Mouse (Mus musculus) myocyte (in vitro differentiated cells): ENCODE measurements at regions not wholly inside any gene's neighbourhood (a gene's known extent, or its start where the extent isn't known, plus 50 kb on each side); places are given as distances from the start of the nearest gene placed in this dataset.

Source experiments
- H3K27me3 ChIP-seq: one replicate; pipeline ENCODE4 v1.6.1; 2011; ENCODE audit not compliant: control insufficient read depth, insufficient read depth, insufficient read length
- H3K36me3 ChIP-seq: one replicate; pipeline ENCODE4 v1.6.1; 2011; ENCODE audit not compliant: control insufficient read depth, insufficient read depth
- H3K4me2 ChIP-seq: one replicate; pipeline ENCODE4 v1.6.1; 2011; ENCODE audit warnings: low read depth, control low read depth
- H3K4me3 ChIP-seq: one replicate; pipeline ENCODE4 v1.5.1; 2011; ENCODE audit warnings: mild to moderate bottlenecking, control low read depth, moderate library complexity
- H3K79me2 ChIP-seq: one replicate; pipeline ENCODE4 v1.6.1; 2011; ENCODE audit not compliant: control insufficient read depth, insufficient read depth
- H3ac ChIP-seq: one replicate; pipeline ENCODE4 v1.6.1; 2011; ENCODE audit not compliant: control insufficient read depth, insufficient read length
- CEBPB ChIP-seq: IDR thresholded peaks from 2 replicates; pipeline ENCODE4 v1.6.1; 2011; ENCODE audit warnings: mild to moderate bottlenecking, moderate library complexity; ENCODE audit not compliant: poor library complexity, insufficient read depth, severe bottlenecking
- E2F4 ChIP-seq: IDR thresholded peaks from one replicate; pipeline ENCODE4 v1.6.1; 2011; ENCODE audit warnings: mild to moderate bottlenecking, control low read depth, moderate library complexity; ENCODE audit not compliant: insufficient read depth
- MAX ChIP-seq: IDR thresholded peaks from one replicate; pipeline ENCODE4 v1.6.1; 2011; ENCODE audit warnings: low read depth, mild to moderate bottlenecking, control low read depth
- MYOD1 ChIP-seq, 3 experiments: IDR thresholded peaks; one replicate each; pipeline ENCODE4 v1.6.1; 2011; ENCODE audit warnings: control low read depth in 2 of 3, low read depth in 2 of 3, mild to moderate bottlenecking in 2 of 3, moderate library complexity in 1 of 3; ENCODE audit not compliant: insufficient read length in 2 of 3, control insufficient read depth in 1 of 3
- MYOG ChIP-seq, 3 experiments: IDR thresholded peaks; one replicate each; pipeline ENCODE4 v1.6.1; 2011; ENCODE audit warnings: control low read depth in 2 of 3, low read depth in 2 of 3, mild to moderate bottlenecking in 2 of 3; ENCODE audit not compliant: insufficient read length in 2 of 3, control insufficient read depth in 1 of 3, insufficient read depth in 1 of 3
- POLR2A ChIP-seq: IDR thresholded peaks from one replicate; pipeline ENCODE4 v1.6.1; 2011; ENCODE audit warnings: low read depth, mild to moderate bottlenecking, control low read depth, moderate library complexity; ENCODE audit not compliant: insufficient read length
- POLR2AphosphoS2 ChIP-seq: IDR thresholded peaks from one replicate; pipeline ENCODE4 v1.6.1; 2011; ENCODE audit warnings: low read depth, control low read depth; ENCODE audit not compliant: insufficient read length
- REST ChIP-seq: IDR thresholded peaks from one replicate; pipeline ENCODE4 v1.6.1; 2011; ENCODE audit warnings: mild to moderate bottlenecking, control low read depth, moderate library complexity; ENCODE audit not compliant: insufficient read depth, insufficient read length
- SRF ChIP-seq: IDR thresholded peaks from one replicate; pipeline ENCODE4 v1.6.1; 2011; ENCODE audit warnings: low read depth; ENCODE audit not compliant: control insufficient read depth, insufficient read length
- TCF12 ChIP-seq: IDR thresholded peaks from one replicate; pipeline ENCODE4 v1.6.1; 2011; ENCODE audit warnings: mild to moderate bottlenecking, control low read depth; ENCODE audit not compliant: poor library complexity, insufficient read depth, severe bottlenecking
- TCF3 ChIP-seq: IDR thresholded peaks from one replicate; pipeline ENCODE4 v1.6.1; 2011; ENCODE audit warnings: low read depth, control low read depth; ENCODE audit not compliant: insufficient read length
- USF1 ChIP-seq: IDR thresholded peaks from one replicate; pipeline ENCODE4 v1.6.1; 2011; ENCODE audit warnings: low read depth, mild to moderate bottlenecking, control low read depth, moderate library complexity

DNA sequence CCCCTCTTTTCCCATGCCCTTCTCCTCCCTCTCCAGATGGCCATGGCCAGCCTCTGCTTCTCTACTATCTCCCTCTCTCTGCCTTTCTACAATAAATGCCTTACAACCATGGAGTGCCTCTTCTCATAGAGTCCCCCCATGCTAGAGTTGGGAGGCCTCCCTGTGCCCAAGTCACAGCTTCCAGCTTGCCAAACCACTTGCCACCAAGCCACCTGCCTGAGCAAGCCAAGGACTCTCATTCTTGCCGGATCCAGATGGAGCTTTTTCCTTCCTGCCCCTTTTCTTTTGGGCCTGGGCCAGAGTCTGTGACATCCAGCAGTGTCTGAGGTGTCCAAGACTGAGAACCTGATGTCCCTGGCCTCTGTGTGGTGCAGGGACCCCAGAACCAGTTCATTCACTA lies 367.4 kb upstream of the Arhgap42 start:
- no peaks in the 10 kb centered on the region for H3K36me3 ChIP-seq
- TF ChIP-seq REST (no peak), CEBPB (no peak), MYOG (IDR thresholded peaks at IDR 0.05; ENCODE audit: control insufficient read depth in 1 of 3, insufficient read depth in 1 of 3, insufficient read length in 2 of 3, low read depth in 2 of 3) (no peak), SRF (no peak), USF1 (no peak)
- no peak overlapping the region for H3K4me2 ChIP-seq
- no peak overlapping the region for H3K4me3 ChIP-seq
- H3ac ChIP-seq: no peak overlapping the region
- H3K79me2 ChIP-seq: no peaks in the 10 kb centered on the region
- no peaks in the 10 kb centered on the region for H3K27me3 ChIP-seq

DNA sequence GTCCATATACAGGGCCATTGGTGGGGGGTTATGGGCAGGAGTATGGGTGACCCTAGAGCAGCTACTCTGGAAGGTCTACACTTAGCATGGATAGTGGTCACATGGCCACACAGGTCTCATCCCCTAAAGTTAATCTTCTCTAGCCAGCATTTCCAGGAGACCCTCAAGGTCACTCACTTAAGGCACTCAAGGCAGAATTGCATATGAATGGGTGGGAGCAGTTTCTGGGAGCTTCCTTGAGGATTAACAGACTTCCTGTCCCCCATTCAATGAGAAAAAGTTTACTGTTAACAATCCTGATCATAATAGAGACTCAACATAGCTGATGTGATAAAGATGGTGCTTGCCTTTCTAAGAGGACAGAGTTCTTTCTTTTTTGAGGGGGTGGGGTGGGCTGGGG lies 352.4 kb upstream of the Arhgap42 start:
- TF ChIP-seq MYOG (IDR thresholded peaks at IDR 0.05; ENCODE audit: control insufficient read depth in 1 of 3, insufficient read depth in 1 of 3, insufficient read length in 2 of 3, low read depth in 2 of 3): no peak
- TF ChIP-seq REST: no peak
- Histone ChIP-seq H3K36me3 (no peaks in the 10 kb centered on the region), H3K4me3 (no peak overlapping the region), H3K4me2 (no peak overlapping the region), H3K79me2 (no peaks in the 10 kb centered on the region), H3K27me3 (no peaks in the 10 kb centered on the region), H3ac (no peak overlapping the region)

DNA sequence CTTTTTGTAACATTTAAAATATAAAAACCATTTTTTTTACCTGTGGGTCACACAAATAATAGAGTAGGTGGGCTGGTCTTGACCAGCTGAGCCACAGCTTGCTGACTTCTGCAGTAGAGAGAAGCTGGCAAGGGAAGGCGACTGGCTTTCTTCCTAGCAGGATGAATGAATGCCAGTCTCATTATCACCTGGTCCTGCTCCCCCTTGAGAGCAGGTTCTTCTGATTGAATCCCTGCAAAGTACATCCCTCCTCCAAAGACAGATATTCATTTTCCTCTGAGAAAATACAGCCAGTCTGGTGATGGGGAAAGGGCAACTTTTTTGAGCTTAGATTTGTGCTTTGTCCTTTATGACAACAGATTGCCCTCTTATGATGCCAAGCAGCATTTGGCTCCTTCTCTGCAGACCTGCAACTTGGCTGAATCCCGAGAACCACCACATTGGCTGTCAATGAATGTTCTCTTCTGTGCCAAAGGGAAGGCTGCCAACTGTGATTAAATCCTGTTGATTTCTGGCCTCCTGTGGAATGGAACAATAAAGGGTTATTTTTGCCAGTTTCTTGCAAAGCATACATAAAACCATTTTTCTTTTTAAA lies 344.2 kb upstream of the Arhgap42 start:
- no peak for TF ChIP-seq CEBPB
- no peak for TF ChIP-seq POLR2A
- no peak for TF ChIP-seq MAX
- no peak for TF ChIP-seq USF1
- no peak for TF ChIP-seq POLR2AphosphoS2
- no peak for TF ChIP-seq TCF12
- no peak for TF ChIP-seq E2F4
- no peak for TF ChIP-seq MYOG (IDR thresholded peaks at IDR 0.05; ENCODE audit: control insufficient read depth in 1 of 3, insufficient read depth in 1 of 3, insufficient read length in 2 of 3, low read depth in 2 of 3)
- no peak for TF ChIP-seq MYOD1 (IDR thresholded peaks at IDR 0.05; ENCODE audit: control insufficient read depth in 1 of 3, insufficient read length in 2 of 3, low read depth in 2 of 3)
- no peak for TF ChIP-seq SRF
- no peak for TF ChIP-seq REST
- no peak for TF ChIP-seq TCF3
- Histone ChIP-seq H3ac (no peak overlapping the region), H3K27me3 (no peaks in the 10 kb centered on the region), H3K36me3 (no peaks in the 10 kb centered on the region), H3K4me3 (no peak overlapping the region), H3K79me2 (no peaks in the 10 kb centered on the region), H3K4me2 (no peak overlapping the region)

DNA sequence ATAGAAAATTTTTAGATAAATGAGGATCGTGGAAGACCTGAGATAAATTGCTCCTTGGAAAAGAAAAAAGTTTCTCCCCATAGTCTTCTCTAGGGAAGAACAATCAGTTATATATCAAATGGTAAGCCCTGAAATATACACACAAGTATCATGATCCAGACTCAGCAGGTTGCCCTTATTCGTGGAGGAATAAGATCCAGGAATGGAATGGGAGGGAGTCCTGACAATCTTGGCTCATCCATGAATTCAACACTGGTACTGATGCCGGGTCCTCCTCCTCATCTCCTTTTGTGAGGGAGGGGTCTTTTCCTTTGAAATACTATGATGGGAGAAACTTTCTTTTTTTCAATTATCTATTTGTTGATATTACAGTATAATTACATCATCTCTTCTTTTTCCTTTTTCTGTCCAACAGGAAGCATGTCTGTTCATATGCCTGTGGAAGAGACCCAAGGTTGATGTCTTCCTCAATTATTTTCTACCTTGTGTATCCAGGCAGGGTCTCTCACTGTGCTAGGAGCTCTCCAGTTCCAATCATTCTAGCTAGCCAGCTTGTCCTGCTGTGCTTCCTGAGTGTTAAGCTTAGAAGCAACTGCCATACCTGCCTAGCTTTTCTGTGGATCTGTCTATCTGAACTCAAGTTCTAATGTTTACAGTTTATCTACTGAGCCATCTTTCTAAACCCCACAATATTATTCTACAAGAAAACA lies 343.6 kb upstream of the Arhgap42 start:
- Histone ChIP-seq H3K27me3 (no peaks in the 10 kb centered on the region), H3K79me2 (no peaks in the 10 kb centered on the region), H3K36me3 (no peaks in the 10 kb centered on the region), H3K4me3 (no peak overlapping the region), H3K4me2 (no peak overlapping the region), H3ac (no peak overlapping the region)
- TF ChIP-seq REST: no peak

DNA sequence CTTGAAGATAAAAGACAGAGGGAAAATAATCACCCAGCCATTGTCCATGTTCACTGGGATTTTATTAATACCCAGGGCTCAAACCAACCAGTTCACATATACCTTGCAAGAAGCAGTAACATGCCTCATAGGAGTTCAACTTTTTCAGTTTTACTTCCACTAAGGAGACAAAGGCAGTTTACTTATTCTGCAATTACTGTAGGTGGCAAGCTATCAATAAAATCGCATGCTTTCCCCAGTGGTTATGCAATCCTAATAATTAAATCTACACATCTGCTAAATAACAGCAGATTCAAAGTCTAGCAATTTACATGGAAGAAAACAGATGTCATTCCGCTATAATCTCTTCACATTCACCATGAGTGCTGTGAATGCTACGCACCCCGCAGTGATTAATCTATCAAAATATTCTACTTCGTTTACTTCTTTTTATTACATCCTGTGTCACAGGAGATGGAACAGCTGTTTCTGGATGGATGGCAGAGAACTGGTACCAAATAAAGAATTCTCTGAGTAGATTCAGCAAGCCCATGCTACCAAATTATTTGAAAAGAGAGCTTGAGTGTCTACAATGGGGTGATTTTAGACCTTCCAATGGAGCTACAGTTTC lies 329.2 kb upstream of the Arhgap42 start:
- TF ChIP-seq TCF12 (no peak), REST (no peak), POLR2AphosphoS2 (no peak), MAX (no peak), POLR2A (no peak), USF1 (no peak), CEBPB (no peak), SRF (no peak), MYOG (IDR thresholded peaks at IDR 0.05; ENCODE audit: control insufficient read depth in 1 of 3, insufficient read depth in 1 of 3, insufficient read length in 2 of 3, low read depth in 2 of 3) (no peak)

More for the DNA sequence above, 329.2 kb upstream of the Arhgap42 start:
- Histone ChIP-seq H3K27me3 (no peaks in the 10 kb centered on the region), H3K4me2 (no peak overlapping the region), H3K4me3 (no peak overlapping the region), H3K79me2 (no peaks in the 10 kb centered on the region), H3ac (no peak overlapping the region), H3K36me3 (no peaks in the 10 kb centered on the region)
